Mouse (Mus musculus) E14TG2a.4 (cell line): ENCODE results near the gene Klhl36.

ENCODE experiments used
- CTCF ChIP-seq: conservative IDR thresholded peaks from 2 replicates; pipeline ENCODE4 v1.5.1; 2014; ENCODE audit warnings: low read length
- NANOG ChIP-seq: IDR thresholded peaks from 2 replicates; pipeline ENCODE4 v1.6.1; 2014; ENCODE audit warnings: borderline replicate concordance, low read length, mixed read lengths

DNA sequence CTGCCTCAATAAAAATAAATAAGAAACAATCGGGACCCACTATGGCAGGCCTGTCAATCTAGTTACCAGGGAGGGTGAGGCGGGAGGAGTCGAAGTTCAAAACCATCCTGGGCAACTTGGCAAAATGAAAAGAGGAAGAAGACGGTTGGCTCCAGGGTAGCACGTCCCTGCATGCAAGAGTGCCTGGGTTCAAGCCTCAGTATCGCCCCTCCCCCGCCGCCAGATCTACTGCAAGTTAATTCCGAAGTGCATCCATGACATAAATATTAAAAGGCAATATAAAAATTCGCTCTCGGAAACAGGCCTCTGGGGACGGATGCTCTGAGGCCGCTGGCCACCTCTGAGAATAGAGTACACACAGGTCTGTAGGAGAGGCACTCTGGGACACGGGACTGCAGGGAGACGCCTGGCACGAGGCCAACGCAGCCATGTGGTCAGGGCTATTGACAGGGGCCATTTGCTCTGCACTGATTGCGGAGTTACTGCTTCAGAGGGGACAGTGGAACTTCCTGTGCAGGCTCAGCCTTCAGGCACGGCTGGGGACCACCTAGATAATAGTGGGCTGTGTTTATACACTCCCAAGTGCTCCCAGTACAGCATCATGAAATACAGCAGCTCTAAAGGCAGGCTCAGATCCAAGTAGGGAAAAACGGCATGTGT lies 30.6 kb upstream of the Klhl36 start:
- TF ChIP-seq CTCF (no peak), NANOG (no peak)
